Mouse (Mus musculus): ENCODE data around the gene Zfp286. TPM values are rescaled to one million over a fixed set of nuclear protein-coding genes. Genes with fewer than 3 reads are reported as not detected.

Gene Zfp286
- polyA plus RNA-seq, 1 experiment from 2014 or later: 27.6 TPM

DNA sequence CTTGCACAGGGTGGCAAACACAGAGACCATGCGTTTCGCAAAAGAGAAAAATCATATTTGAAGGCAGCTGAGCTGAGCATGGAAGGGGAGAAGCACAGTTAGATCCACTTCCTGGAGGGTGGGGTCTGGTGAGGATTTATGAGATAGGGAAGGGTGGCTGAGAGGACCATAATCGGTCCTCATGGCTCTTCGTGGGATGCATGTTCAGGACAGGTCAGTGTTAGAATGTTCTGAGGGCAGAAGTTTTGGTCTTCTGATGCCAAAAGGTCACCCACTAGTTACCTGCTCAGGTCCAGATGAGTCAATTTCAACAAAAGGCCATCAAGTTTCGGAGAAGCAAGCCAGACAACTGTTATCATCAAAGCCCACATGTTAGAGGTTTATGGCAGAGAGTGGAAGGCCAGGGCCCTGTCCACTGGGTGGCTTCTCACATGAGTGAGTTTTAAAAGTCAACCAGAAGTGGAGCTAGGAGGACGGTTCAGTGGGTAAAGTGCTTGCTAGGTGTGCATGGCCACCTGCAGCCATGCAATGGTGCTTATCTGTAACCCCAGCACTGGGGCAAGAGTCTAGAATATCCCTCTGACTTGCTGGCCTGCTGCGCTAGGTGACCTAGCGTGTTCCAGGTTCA is 29.9 kb upstream of the Zfp286 start:
- Histone ChIP-seq H3K9me3 (no peaks in the 10 kb centered on the region), H3K4me1 (peaks cover 20% of the 10 kb centered on the region), H3K4me2 (replicated peaks) (no peak overlapping the region), H3K27ac (no peak overlapping the region), H3K4me3 (no peak overlapping the region), H3K9ac (no peak overlapping the region), H3K36me3 (no peaks in the 10 kb centered on the region), H3K27me3 (replicated peaks) (no peaks in the 10 kb centered on the region)
- no peak for ATAC-seq (ENCODE audit: low FRiP score, low read depth)
- WGBS: 92% methylated on average over 8 of the region's 8 CpGs

DNA sequence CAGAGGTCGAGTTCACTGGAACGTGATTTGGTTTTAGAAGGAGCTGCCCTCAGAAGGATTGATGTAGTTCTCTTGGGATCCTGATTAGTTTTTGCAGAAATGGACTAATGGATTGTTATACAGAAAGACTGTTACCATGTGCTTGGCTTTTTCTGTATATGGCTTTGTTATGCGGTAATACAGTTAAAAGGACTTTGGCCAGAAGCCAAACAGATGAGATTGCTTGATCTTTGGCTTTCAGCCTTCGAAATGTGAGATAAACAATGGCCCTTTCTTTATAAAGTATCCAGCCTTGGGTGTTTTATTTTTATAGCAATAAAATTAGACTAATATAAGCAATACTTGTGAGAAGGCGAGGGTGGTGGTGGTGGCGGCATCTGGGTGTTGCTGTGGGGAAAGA is 27.3 kb upstream of the Zfp286 start:
- no peaks in the 10 kb centered on the region for H3K9me3 ChIP-seq
- no peak for ATAC-seq (ENCODE audit: low FRiP score, low read depth)
- no peak overlapping the region for H3K9ac ChIP-seq
- no peak overlapping the region for H3K4me2 ChIP-seq (replicated peaks)
- no peaks in the 10 kb centered on the region for H3K36me3 ChIP-seq
- no peaks in the 10 kb centered on the region for H3K27me3 ChIP-seq (replicated peaks)
- no peak overlapping the region for H3K27ac ChIP-seq
- 74% methylated on average over 6 of the region's 6 CpGs for WGBS
- H3K4me1 ChIP-seq: peaks cover 16% of the 10 kb centered on the region
- H3K4me3 ChIP-seq: no peak overlapping the region

DNA sequence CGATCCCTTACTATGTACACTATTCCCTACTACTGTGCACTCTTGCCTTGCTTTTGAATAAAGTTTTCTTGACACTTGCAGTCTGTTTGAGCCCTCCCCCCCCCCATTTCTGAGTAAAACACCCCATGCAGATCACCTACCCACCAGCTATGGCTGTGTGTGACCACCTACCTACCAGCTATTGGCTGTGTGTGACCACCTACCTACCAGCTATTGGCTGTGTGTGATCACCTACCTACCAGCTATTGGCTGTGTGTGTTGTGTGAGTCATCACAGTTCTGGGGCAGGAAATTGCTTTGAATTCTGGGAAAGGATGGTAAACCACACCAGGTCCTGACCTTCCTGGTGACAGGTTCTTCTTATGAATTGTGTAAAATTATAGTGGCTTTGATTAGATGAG is 26.2 kb upstream of the Zfp286 start:
- no peak overlapping the region for H3K9ac ChIP-seq
- H3K9me3 ChIP-seq: no peaks in the 10 kb centered on the region
- no peak overlapping the region for H3K27ac ChIP-seq
- no peak for ATAC-seq (ENCODE audit: low FRiP score, low read depth)
- 81% methylated on average over 1 of the region's 1 CpGs for WGBS
- no peaks in the 10 kb centered on the region for H3K36me3 ChIP-seq
- H3K4me2 ChIP-seq (replicated peaks): no peak overlapping the region
- H3K4me3 ChIP-seq: no peak overlapping the region
- H3K27me3 ChIP-seq (replicated peaks): no peaks in the 10 kb centered on the region
- H3K4me1 ChIP-seq: peaks cover 8% of the 10 kb centered on the region; the same call in 1 of the 2 replicates

DNA sequence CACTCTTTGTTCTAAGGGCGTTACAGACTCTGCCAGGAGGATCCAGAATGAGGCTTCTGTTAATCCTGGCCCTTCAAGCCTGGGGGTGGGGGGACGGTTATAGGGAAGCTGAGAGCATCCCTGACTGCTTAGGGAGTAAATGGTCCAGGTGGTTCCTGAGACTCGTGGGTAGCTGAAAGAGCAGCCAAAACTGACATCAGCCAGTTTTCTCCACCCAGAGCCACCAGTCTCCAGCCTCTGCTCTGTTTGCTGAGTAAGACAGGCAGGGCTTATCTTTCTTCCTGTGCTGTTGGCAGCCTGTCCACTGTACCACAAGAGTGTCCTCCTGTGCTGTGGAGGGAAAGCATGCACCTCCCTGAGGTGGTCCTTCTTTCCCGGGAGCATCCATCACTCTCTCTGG is 25.4 kb upstream of the Zfp286 start:
- ATAC-seq (ENCODE audit: low FRiP score, low read depth): no peak
- Histone ChIP-seq H3K4me2 (replicated peaks) (no peak overlapping the region), H3K4me1 (0 out of 2 replicates have a peak, but pooled peaks cover under 1% of the 10 kb centered on the region), H3K4me3 (no peak overlapping the region), H3K9ac (no peak overlapping the region), H3K27ac (no peak overlapping the region), H3K9me3 (no peaks in the 10 kb centered on the region), H3K27me3 (replicated peaks) (no peaks in the 10 kb centered on the region), H3K36me3 (no peaks in the 10 kb centered on the region)
- 72% methylated on average over 4 of the region's 4 CpGs for WGBS

DNA sequence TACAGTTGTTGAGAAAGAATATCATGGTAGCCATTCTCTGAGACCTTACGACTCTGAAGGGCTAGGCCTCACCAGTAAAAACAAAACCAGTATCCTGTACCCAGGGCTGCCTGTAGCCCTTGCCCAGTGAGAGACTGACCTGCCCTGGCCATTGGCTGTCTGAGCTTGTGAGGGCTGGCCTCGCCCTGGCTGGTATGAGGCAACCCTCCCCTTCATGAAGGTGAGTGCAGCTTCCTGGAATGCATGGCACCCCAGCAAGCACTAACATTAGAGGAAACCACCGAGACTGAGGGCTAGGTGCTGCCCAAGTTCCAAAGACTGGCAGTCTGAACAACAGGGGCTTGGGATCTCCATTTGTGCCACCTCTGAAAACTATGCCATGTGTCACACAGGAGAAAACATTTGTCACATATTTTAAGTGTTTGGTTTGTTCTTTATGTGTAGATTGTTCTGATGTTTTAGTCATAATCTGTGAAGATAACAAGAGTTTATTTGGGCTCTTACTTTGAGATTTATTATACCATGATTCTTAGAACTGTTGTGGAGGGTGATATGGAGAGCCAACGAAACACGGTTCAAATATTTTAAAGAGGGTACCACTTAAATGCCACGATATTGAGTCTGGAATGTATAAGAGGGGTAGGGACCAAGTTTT is 24.8 kb upstream of the Zfp286 start:
- H3K9me3 ChIP-seq: no peaks in the 10 kb centered on the region
- no peaks in the 10 kb centered on the region for H3K4me1 ChIP-seq
- no peak for ATAC-seq (ENCODE audit: low FRiP score, low read depth)
- H3K4me3 ChIP-seq: no peak overlapping the region
- 73% methylated on average over 6 of the region's 6 CpGs for WGBS
- H3K27me3 ChIP-seq (replicated peaks): no peaks in the 10 kb centered on the region
- H3K9ac ChIP-seq: no peak overlapping the region
- no peak overlapping the region for H3K27ac ChIP-seq
- no peak overlapping the region for H3K4me2 ChIP-seq (replicated peaks)
- no peaks in the 10 kb centered on the region for H3K36me3 ChIP-seq

DNA sequence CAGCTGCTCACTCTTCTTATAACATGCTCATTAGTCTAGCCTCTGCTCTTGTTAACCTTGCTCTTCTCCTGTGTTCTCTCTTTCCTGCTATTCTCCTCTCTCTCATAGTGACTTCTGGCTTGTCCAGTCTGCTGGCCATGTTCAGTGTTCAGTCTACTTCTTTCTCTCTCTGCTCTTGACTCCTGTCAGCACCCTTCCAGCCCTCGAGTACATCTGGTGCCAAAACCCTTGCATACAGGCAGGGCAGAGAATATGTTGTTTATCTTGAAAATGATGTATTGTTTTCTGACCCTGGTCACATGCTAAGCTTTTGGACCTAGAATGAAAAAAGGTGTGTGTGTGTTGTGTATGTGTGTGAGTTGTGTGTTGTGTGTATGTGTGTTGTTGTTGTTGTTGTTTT is 24.2 kb upstream of the Zfp286 start:
- WGBS: 71% methylated on average over 1 of the region's 1 CpGs
- Histone ChIP-seq H3K9ac (no peak overlapping the region), H3K4me1 (no peaks in the 10 kb centered on the region), H3K9me3 (no peaks in the 10 kb centered on the region), H3K36me3 (no peaks in the 10 kb centered on the region), H3K27ac (no peak overlapping the region), H3K4me2 (replicated peaks) (no peak overlapping the region), H3K4me3 (no peak overlapping the region), H3K27me3 (replicated peaks) (no peaks in the 10 kb centered on the region)
- no peak for ATAC-seq (ENCODE audit: low FRiP score, low read depth)

DNA sequence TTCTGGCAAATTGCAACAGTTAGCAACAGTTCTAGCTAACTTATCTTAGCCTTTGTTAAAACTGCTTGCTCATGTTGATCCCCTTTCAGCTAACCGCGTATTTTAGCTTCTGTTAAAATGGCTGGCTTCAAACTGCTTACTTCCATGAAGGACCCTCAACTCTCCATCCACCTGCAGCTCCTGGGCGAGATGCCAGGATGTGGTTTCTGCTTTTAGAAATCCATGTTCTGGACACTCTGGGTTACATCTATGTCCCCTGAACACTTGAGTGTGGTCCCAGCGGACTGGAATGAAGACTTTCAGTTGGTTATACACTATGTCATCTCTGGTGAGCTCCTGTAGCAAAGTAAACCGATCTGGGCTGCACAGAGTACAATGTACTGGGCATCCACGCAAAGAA is 23.0 kb upstream of the Zfp286 start:
- Histone ChIP-seq H3K36me3 (no peaks in the 10 kb centered on the region), H3K9me3 (no peaks in the 10 kb centered on the region), H3K4me2 (replicated peaks) (no peak overlapping the region), H3K27me3 (replicated peaks) (no peaks in the 10 kb centered on the region), H3K27ac (no peak overlapping the region), H3K9ac (no peak overlapping the region), H3K4me3 (no peak overlapping the region), H3K4me1 (no peaks in the 10 kb centered on the region)
- ATAC-seq (ENCODE audit: low FRiP score, low read depth): no peak
- WGBS: 89% methylated on average over 6 of the region's 6 CpGs

DNA sequence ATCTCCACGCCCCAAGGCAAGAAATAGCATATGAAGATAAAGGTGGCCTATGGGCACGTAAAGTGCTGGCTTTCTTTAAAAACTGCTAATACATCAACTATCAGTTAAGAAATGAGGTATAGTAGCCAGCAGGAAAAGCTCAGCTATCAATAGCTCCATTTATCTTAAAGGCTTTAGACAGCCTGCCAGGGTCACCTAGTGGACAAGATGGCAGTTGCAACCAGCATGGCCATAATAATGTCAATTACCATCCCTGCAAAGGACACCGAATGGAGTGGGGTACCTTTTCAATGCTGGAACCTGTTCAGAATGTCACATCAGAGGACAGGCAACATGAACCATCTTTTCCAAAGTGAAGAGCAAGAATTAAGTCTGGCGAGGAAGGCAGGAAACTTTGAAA is 19.9 kb upstream of the Zfp286 start:
- Histone ChIP-seq H3K9me3 (no peaks in the 10 kb centered on the region), H3K36me3 (no peaks in the 10 kb centered on the region), H3K4me1 (no peaks in the 10 kb centered on the region), H3K27ac (no peak overlapping the region), H3K4me2 (replicated peaks) (no peak overlapping the region), H3K4me3 (no peak overlapping the region), H3K27me3 (replicated peaks) (no peaks in the 10 kb centered on the region), H3K9ac (no peak overlapping the region)
- 78% methylated on average over 4 of the region's 4 CpGs for WGBS
- ATAC-seq (ENCODE audit: low FRiP score, low read depth): no peak

DNA sequence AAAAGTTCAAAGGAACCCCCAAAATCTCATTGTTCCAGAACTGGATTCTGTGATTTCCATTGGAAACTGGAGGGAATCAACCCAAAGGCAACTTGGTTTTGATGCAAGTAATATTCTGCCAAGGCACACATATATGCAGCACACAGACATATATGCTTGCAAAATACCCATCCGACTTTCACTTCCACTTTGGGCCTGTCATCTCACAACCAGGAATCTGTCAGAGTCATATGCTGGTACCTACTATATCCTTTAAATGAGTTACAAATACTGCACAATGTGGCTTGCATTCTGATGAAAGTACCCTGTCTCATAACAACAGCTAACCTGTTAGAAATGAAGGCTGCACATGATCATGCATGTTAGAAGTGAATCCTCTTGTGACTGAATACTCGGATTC is 18.7 kb upstream of the Zfp286 start:
- WGBS: 86% methylated on average over 2 of the region's 2 CpGs
- no peak overlapping the region for H3K4me2 ChIP-seq (replicated peaks)
- no peaks in the 10 kb centered on the region for H3K36me3 ChIP-seq
- no peaks in the 10 kb centered on the region for H3K9me3 ChIP-seq
- H3K9ac ChIP-seq: no peak overlapping the region
- ATAC-seq (ENCODE audit: low FRiP score, low read depth): no peak
- H3K4me1 ChIP-seq: no peaks in the 10 kb centered on the region
- no peak overlapping the region for H3K27ac ChIP-seq
- H3K27me3 ChIP-seq (replicated peaks): no peaks in the 10 kb centered on the region
- no peak overlapping the region for H3K4me3 ChIP-seq

DNA sequence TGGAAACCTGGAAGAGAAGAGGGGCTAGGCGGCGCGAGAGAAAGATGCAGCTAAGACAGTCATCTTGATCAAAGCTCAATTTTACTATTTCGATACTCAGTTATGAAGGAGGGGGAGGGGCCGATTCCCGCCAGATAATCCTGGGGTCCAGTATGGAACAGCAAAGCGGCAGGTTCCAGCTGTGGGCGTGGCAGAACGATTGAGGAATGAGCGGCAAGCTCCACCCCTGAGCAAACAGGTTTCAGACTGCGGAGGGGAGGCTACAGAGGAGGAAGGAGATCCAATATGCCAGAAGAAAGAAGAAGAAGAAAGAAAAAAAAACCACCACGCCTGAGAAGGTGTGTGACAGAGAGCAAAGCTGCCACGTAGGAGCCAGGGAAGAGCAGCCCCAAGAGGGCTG is 14.9 kb upstream of the Zfp286 start:
- H3K36me3 ChIP-seq: no peaks in the 10 kb centered on the region
- H3K4me1 ChIP-seq: no peaks in the 10 kb centered on the region
- H3K4me3 ChIP-seq: no peak overlapping the region
- H3K27me3 ChIP-seq (replicated peaks): no peaks in the 10 kb centered on the region
- WGBS: 52% methylated on average over 13 of the region's 13 CpGs
- H3K27ac ChIP-seq: no peak overlapping the region
- H3K9me3 ChIP-seq: no peaks in the 10 kb centered on the region
- H3K4me2 ChIP-seq (replicated peaks): no peak overlapping the region
- H3K9ac ChIP-seq: no peak overlapping the region
- no peak for ATAC-seq (ENCODE audit: low FRiP score, low read depth)

DNA sequence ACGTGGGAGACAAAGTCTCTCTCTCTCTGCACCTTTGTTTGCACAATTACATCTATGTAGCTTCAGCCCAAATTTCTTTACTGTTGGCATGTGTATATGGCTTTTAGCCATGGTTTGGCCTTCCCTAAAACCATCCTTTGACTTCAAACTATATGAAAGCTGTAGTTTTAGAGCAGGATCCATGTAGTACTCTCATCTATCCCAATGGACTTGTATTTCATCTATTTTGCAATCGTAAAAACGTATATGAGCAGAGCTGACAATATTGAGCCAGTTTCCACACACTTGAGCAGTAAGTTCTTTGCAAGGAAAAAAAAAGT is 315 bp upstream of the Zfp286 start:
- 60% methylated on average over 3 of the region's 3 CpGs for WGBS
- H3K4me2 ChIP-seq (replicated peaks): peak overlapping the region; percentile 71
- H3K36me3 ChIP-seq: peaks cover 17% of the 10 kb centered on the region
- no peak for ATAC-seq (ENCODE audit: low FRiP score, low read depth)
- peak overlapping the region; percentile 56 for H3K4me3 ChIP-seq
- H3K9ac ChIP-seq: peak overlapping the region; percentile 14; the same call in 1 of the 2 replicates
- H3K9me3 ChIP-seq: no peaks in the 10 kb centered on the region
- H3K27ac ChIP-seq: no peak overlapping the region
- H3K4me1 ChIP-seq: peaks cover 6% of the 10 kb centered on the region; the same call in 1 of the 2 replicates
- H3K27me3 ChIP-seq (replicated peaks): no peaks in the 10 kb centered on the region

DNA sequence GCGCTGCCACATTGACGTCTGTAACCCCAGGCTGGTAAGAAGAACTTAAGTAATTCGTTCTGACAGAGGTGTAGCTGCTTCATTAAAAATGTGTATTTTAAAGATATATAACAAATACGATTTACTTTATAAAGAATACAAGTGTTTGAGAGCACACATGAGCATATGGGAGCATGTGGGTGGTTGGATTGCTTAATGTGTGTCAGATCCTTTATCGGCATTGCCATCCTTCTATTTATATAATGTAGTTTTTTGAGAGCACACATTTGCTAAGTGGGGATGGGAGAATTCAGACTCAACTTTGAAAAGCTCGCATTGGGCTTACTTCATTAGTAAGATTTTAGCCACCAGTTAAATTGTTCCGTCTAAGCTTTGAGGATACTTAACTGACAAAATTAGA is 12.8 kb downstream of the Zfp286 start:
- 94% methylated on average over 7 of the region's 7 CpGs for WGBS

More for the DNA sequence above, 12.8 kb downstream of the Zfp286 start:
- Histone ChIP-seq H3K27ac (no peak overlapping the region), H3K36me3 (peaks cover 52% of the 10 kb centered on the region), H3K9ac (no peak overlapping the region), H3K27me3 (replicated peaks) (no peaks in the 10 kb centered on the region), H3K4me1 (no peaks in the 10 kb centered on the region), H3K4me2 (replicated peaks) (no peak overlapping the region), H3K9me3 (peaks cover 61% of the 10 kb centered on the region), H3K4me3 (no peak overlapping the region)
- no peak for ATAC-seq (ENCODE audit: low FRiP score, low read depth)

Measured in neural tube, embryonic 12.5 days (tissue).